Mouse (Mus musculus) kidney, embryonic 15.5 days (tissue): Measurements from ENCODE around the gene Itgb3. TPM values are rescaled to one million over a fixed set of nuclear protein-coding genes. Genes with fewer than 3 reads are reported as not detected.

Experiments
- ATAC-seq: fragments of 200-750 bp; cut with Nextera tagmentation; replicated peaks from 2 replicates; pipeline ENCODE4 v1.8.0; 2017; ENCODE audit warnings: moderate TSS enrichment; ENCODE audit not compliant: low FRiP score
- H3K27ac ChIP-seq: fragments of 300-500 bp; sonication (generic); 2 replicates; pipeline ENCODE4 v1.5.1; 2015; ENCODE audit warnings: mild to moderate bottlenecking, inconsistent platforms
- H3K27me3 ChIP-seq: fragments of 300-500 bp; sonication (generic); 2 replicates; pipeline ENCODE4 v1.6.1; 2015; ENCODE audit warnings: inconsistent platforms
- H3K36me3 ChIP-seq: fragments of 300-500 bp; sonication (generic); 2 replicates; pipeline ENCODE4 v1.6.1; 2015; ENCODE audit warnings: inconsistent platforms
- H3K4me1 ChIP-seq: fragments of 300-500 bp; sonication (generic); 2 replicates; pipeline ENCODE4 v1.6.1; 2015; ENCODE audit warnings: inconsistent platforms
- H3K4me2 ChIP-seq: fragments of 300-500 bp; sonication (generic); 2 replicates; pipeline ENCODE4 v1.6.1; 2015; ENCODE audit warnings: moderate library complexity, mild to moderate bottlenecking, inconsistent platforms
- H3K4me3 ChIP-seq: fragments of 300-500 bp; sonication (generic); replicated peaks from 2 replicates; pipeline ENCODE4 v1.5.1; 2015; ENCODE audit warnings: mild to moderate bottlenecking, inconsistent platforms
- H3K9ac ChIP-seq: fragments of 300-500 bp; sonication (generic); 2 replicates; pipeline ENCODE4 v1.6.1; 2015; ENCODE audit warnings: mild to moderate bottlenecking, inconsistent platforms
- H3K9me3 ChIP-seq: fragments of 300-500 bp; sonication (generic); replicated peaks from 2 replicates; pipeline ENCODE4 v1.6.1; 2016; ENCODE audit warnings: inconsistent platforms
- WGBS: fragments of 180-500 bp; shearing (Covaris S2); methylation state at CpG from one replicate; pipeline ENCODE4 v1.1.7; 2015; ENCODE audit warnings: mixed read lengths; 5-methylcytosine and 5-hydroxymethylcytosine counted together
- polyA plus RNA-seq: library from polyadenylated mRNA; unstranded; fragments of >200 nt; fragmentation: Nextera tagmentation; extraction: Ambion mirVana; gene quantifications from 2 replicates; pipeline ENCODE4 v1.2.1, GENCODE M21; 2015

Itgb3 gene
- polyA plus RNA-seq, 1 experiment from 2014 or later = 3.4 TPM

GRCm38 (mm10) chr11:104645402-104645801 is 37.6 kb downstream of the Itgb3 start:
- WGBS = 86% methylated on average over 6 of the region's 6 CpGs

GRCm38 (mm10) chr11:104646173-104646572 is 38.4 kb downstream of the Itgb3 start:
- no peak overlapping the region for H3K4me3 ChIP-seq
- no peaks in the 10 kb centered on the region for H3K4me1 ChIP-seq
- WGBS = 61% methylated on average over 4 of the region's 4 CpGs
- H3K9me3 ChIP-seq = no peaks in the 10 kb centered on the region
- H3K4me2 ChIP-seq = no peak overlapping the region
- H3K9ac ChIP-seq = no peak overlapping the region
- H3K27ac ChIP-seq = no peak overlapping the region
- H3K36me3 ChIP-seq = no peaks in the 10 kb centered on the region
- 0 out of 2 replicates have a peak, but pooled peaks have one; percentile 12 for ATAC-seq
- no peaks in the 10 kb centered on the region for H3K27me3 ChIP-seq

More at GRCm38 (mm10) chr11:104645402-104645801, 37.6 kb downstream of the Itgb3 start:
- ATAC-seq = no peak
- no peaks in the 10 kb centered on the region for H3K27me3 ChIP-seq
- no peak overlapping the region for H3K4me3 ChIP-seq
- no peak overlapping the region for H3K9ac ChIP-seq
- H3K27ac ChIP-seq = no peak overlapping the region
- H3K36me3 ChIP-seq = no peaks in the 10 kb centered on the region
- H3K4me2 ChIP-seq = no peak overlapping the region
- no peaks in the 10 kb centered on the region for H3K9me3 ChIP-seq
- H3K4me1 ChIP-seq = no peaks in the 10 kb centered on the region

DNA sequence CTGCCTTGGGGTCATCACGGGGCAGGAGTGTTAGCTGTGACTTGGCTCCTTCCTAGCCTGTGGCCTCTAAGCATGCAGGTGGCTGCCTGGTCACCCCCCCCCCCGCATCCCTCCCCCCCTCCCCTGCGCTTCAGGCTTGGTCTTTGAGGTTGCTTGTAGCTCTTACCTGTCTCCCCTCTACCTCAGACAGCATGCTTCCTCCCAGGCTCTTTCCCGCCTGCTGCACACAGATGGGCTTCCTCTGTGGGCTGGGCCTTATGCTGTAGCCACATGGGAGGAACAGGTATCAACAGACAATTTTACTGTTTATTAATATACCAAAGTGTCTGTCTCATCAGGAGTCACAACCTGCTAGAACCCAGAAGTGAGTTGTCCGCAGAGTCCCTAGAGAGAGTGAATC is 38.8 kb downstream of the Itgb3 start:
- Histone ChIP-seq H3K9ac (no peak overlapping the region), H3K4me3 (no peak overlapping the region), H3K9me3 (no peaks in the 10 kb centered on the region), H3K27ac (no peak overlapping the region), H3K36me3 (no peaks in the 10 kb centered on the region), H3K4me1 (no peaks in the 10 kb centered on the region), H3K27me3 (no peaks in the 10 kb centered on the region), H3K4me2 (no peak overlapping the region)
- ATAC-seq = 0 out of 2 replicates have a peak, but pooled peaks have one; percentile 49
- 78% methylated on average over 5 of the region's 5 CpGs for WGBS

- no peak overlapping the region for H3K27ac ChIP-seq
- no peaks in the 10 kb centered on the region for H3K27me3 ChIP-seq
- ATAC-seq = no peak
- no peaks in the 10 kb centered on the region for H3K4me1 ChIP-seq
- no peak overlapping the region for H3K9ac ChIP-seq
- no peaks in the 10 kb centered on the region for H3K9me3 ChIP-seq
- H3K4me2 ChIP-seq = no peak overlapping the region
- 73% methylated on average over 8 of the region's 8 CpGs for WGBS
- H3K4me3 ChIP-seq = no peak overlapping the region
- H3K36me3 ChIP-seq = no peaks in the 10 kb centered on the region
Measured at GRCm38 (mm10) chr11:104647188-104647867, 39.5 kb downstream of the Itgb3 start.

DNA sequence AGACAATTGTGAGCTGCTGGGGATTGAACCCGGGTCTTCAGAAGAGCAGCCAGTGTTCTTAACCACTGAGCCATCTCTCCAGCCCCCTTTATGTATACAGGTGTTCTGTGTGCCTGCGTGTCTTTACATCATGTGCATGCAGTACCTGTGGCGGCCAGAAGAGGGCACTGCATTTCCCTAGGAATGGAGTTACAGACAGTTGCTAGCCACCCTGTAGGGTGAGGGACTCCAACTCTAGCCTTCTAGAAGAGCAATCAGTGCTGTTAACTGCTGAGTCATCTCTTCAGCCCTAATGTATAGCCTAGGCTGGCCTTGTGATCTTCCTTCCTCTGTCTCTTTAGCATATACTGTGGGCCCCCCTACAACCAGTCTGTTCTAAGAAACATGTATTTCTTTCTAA is 40.8 kb downstream of the Itgb3 start:
- Histone ChIP-seq H3K4me1 (no peaks in the 10 kb centered on the region), H3K4me2 (no peak overlapping the region), H3K9ac (no peak overlapping the region), H3K4me3 (no peak overlapping the region), H3K36me3 (no peaks in the 10 kb centered on the region), H3K9me3 (no peaks in the 10 kb centered on the region), H3K27me3 (no peaks in the 10 kb centered on the region), H3K27ac (no peak overlapping the region)
- 75% methylated on average over 3 of the region's 3 CpGs for WGBS
- ATAC-seq = no peak

- Histone ChIP-seq H3K36me3 (no peaks in the 10 kb centered on the region), H3K9me3 (no peaks in the 10 kb centered on the region), H3K4me3 (no peak overlapping the region), H3K27me3 (no peaks in the 10 kb centered on the region), H3K4me1 (peaks cover 3% of the 10 kb centered on the region), H3K9ac (no peak overlapping the region), H3K4me2 (no peak overlapping the region), H3K27ac (no peak overlapping the region)
- ATAC-seq = no peak
- 94% methylated on average over 4 of the region's 4 CpGs for WGBS
Measured at GRCm38 (mm10) chr11:104660599-104660998, 52.8 kb downstream of the Itgb3 start.

- ATAC-seq = no peak
- Histone ChIP-seq H3K9ac (no peak overlapping the region), H3K4me1 (peaks cover 3% of the 10 kb centered on the region), H3K4me2 (no peak overlapping the region), H3K27ac (no peak overlapping the region), H3K4me3 (no peak overlapping the region), H3K36me3 (no peaks in the 10 kb centered on the region), H3K9me3 (no peaks in the 10 kb centered on the region), H3K27me3 (no peaks in the 10 kb centered on the region)
- WGBS = 64% methylated on average over 5 of the region's 5 CpGs
Measured at GRCm38 (mm10) chr11:104661106-104661505, 53.3 kb downstream of the Itgb3 start.

DNA sequence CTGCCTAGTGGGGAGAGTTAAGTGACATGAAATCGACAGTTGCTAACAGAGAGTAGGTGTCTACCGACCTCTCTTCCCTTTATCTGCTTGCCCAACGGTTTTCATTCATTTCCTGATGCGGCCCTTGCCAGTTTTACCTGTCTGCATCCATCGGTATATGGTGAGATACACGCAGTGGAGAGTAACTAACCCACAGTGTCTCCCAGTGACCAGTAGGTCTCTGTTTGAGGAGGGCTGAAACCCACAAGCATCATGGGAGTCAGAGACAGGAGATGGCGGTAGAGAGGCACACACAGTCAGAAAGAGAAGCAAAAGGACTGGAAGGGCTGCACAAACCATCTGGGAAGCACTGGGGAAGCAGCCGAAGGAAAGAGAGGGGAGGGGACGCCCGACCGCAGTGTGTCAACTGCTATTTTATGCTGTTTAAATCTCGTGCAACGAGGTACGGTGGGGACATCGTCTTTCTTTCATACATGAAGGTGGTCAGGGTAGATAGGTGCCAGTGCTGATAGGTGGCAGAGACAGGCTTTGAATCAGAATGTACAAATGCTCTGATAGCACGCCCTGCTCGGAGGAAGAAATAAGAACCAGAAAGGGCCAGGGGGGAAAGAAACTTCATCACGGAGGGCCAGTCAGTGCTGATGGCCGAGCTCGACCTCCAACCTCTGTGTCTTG is 53.9 kb downstream of the Itgb3 start:
- H3K27me3 ChIP-seq = no peaks in the 10 kb centered on the region

GRCm38 (mm10) chr11:104662573-104662972 is 54.8 kb downstream of the Itgb3 start:
- no peak for ATAC-seq
- 77% methylated on average over 11 of the region's 11 CpGs for WGBS
- Histone ChIP-seq H3K27ac (no peak overlapping the region), H3K9me3 (no peaks in the 10 kb centered on the region), H3K36me3 (no peaks in the 10 kb centered on the region), H3K4me3 (no peak overlapping the region), H3K9ac (no peak overlapping the region), H3K27me3 (no peaks in the 10 kb centered on the region), H3K4me1 (peaks cover 3% of the 10 kb centered on the region), H3K4me2 (no peak overlapping the region)

More for the DNA sequence above, 53.9 kb downstream of the Itgb3 start:
- no peak overlapping the region for H3K27ac ChIP-seq
- no peak overlapping the region for H3K9ac ChIP-seq
- WGBS = 74% methylated on average over 20 of the region's 20 CpGs
- H3K9me3 ChIP-seq = no peaks in the 10 kb centered on the region
- peaks cover 3% of the 10 kb centered on the region for H3K4me1 ChIP-seq
- H3K4me2 ChIP-seq = no peak overlapping the region
- no peak for ATAC-seq
- H3K4me3 ChIP-seq = no peak overlapping the region
- no peaks in the 10 kb centered on the region for H3K36me3 ChIP-seq

GRCm38 (mm10) chr11:104663241-104663877 is 55.6 kb downstream of the Itgb3 start:
- 56% methylated on average over 6 of the region's 6 CpGs for WGBS
- no peak overlapping the region for H3K4me3 ChIP-seq
- H3K4me1 ChIP-seq = peaks cover 3% of the 10 kb centered on the region
- no peak for ATAC-seq
- no peaks in the 10 kb centered on the region for H3K27me3 ChIP-seq
- no peaks in the 10 kb centered on the region for H3K9me3 ChIP-seq
- H3K27ac ChIP-seq = no peak overlapping the region
- H3K4me2 ChIP-seq = no peak overlapping the region
- H3K9ac ChIP-seq = no peak overlapping the region
- H3K36me3 ChIP-seq = no peaks in the 10 kb centered on the region

DNA sequence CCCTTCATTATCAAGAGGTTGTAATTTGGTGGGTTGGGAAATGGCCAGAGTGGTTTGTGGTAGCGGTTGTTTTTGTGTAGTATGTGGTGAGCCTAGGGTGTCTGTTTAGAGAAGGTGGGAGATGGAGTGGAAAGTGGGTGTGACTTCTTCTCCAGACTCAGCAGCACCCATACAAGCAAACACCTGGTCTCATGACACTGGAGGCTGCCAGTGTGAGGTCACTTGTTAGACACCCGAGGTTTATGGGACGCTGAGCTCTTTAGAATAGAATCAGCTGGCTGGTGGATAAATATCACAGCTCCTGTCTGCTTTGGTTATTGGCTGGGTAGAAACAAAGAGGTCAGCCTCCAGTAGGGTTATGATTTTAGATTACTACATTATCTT is 56.1 kb downstream of the Itgb3 start:
- Histone ChIP-seq H3K4me3 (no peak overlapping the region), H3K27ac (no peak overlapping the region), H3K36me3 (no peaks in the 10 kb centered on the region), H3K9me3 (no peaks in the 10 kb centered on the region), H3K9ac (no peak overlapping the region), H3K27me3 (no peaks in the 10 kb centered on the region), H3K4me1 (peaks cover 3% of the 10 kb centered on the region), H3K4me2 (no peak overlapping the region)
- ATAC-seq = no peak
- WGBS = 66% methylated on average over 3 of the region's 3 CpGs

GRCm38 (mm10) chr11:104664441-104664840 is 56.6 kb downstream of the Itgb3 start:
- Histone ChIP-seq H3K9ac (no peak overlapping the region), H3K4me3 (no peak overlapping the region), H3K27ac (no peak overlapping the region), H3K36me3 (no peaks in the 10 kb centered on the region), H3K4me1 (peaks cover 3% of the 10 kb centered on the region), H3K4me2 (no peak overlapping the region), H3K9me3 (no peaks in the 10 kb centered on the region), H3K27me3 (no peaks in the 10 kb centered on the region)
- no peak for ATAC-seq
